Mouse (Mus musculus) gastrocnemius, adult 2 months (tissue): Measurements from ENCODE around the gene Runx1. TPM values are rescaled to one million over a fixed set of nuclear protein-coding genes. Genes with fewer than 3 reads are reported as not detected.

Source experiments
- DNase-seq: peaks from one replicate; pipeline ENCODE4 v3.0.0; 2022
- H3K27ac ChIP-seq: fragments of 200-600 bp; 2 replicates; pipeline ENCODE4 v1.8.1; 2022; ENCODE audit warnings: mild to moderate bottlenecking
- H3K4me3 ChIP-seq: fragments of 200-600 bp; 2 replicates; pipeline ENCODE4 v1.8.1; 2022; ENCODE audit warnings: mild to moderate bottlenecking, moderate library complexity
- CTCF ChIP-seq: fragments of 200-600 bp; IDR thresholded peaks from 2 replicates; pipeline ENCODE4 v1.8.1; 2022; ENCODE audit warnings: antibody characterized with exemption, mild to moderate bottlenecking, moderate library complexity
- intact Hi-C: fragments of 180-260 bp; cut with DNase I; formaldehyde crosslinking; loops from one replicate; pipeline ENCODE4 v1.15.1; 2025
- total RNA-seq, 2 experiments: library from RNA; stranded (reverse); gene quantifications; 2 replicates each; pipeline ENCODE4 v1.2.3; 2021

Runx1 gene
- total RNA-seq, 2 experiments from 2014 or later = 2.2 to 4.0 TPM

DNA sequence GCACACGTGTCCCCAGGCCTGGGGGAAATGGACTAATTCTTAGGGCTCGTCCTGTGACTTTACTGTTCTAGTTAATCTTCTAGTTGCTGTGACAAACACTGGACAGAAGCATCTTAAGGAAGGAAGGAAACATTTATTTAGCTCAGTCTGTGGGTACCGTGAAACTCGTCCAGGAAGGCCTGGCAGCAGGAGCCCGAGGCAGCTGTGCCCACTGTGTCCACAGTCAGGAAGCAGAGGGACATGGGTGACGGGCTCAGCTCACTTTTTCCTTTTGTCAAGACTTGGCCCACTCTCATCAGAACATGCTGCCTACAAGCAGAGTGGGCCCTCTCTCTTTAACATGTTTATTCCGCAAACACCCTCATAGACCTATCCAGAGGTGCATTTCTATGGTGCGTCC is 18.2 kb downstream of the Runx1 start:
- Histone ChIP-seq H3K4me3 (no peak overlapping the region), H3K27ac (no peak overlapping the region)
- no peak for DNase-seq
- intact Hi-C loops = no loop called here
- TF ChIP-seq CTCF = no peak

- no peak for TF ChIP-seq CTCF
Measured at GRCm38 (mm10) chr16:92803076-92803580, 22.8 kb downstream of the Runx1 start.

DNA sequence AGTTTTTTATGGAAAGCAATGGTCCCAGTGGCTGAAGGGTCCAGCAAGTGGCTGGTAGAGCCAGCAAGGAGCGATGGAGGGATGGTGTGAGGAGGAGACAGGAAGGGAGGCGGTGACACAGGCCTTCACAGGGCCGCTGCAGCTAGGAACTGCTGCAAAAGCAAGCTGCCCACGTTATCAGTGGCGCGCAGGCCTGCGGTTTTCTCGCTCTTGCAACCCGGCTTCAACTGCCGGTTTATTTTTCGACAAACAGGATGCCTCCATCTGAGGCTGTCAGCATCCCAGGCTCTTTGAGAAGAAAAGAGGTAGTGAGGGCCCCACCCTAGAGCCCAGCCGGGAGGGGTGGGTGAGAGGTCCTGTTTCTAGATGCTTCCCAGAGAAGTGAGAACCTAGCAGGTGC is 24.4 kb downstream of the Runx1 start:
- H3K27ac ChIP-seq = no peak overlapping the region
- intact Hi-C loops = no loop called here
- no peak for DNase-seq
- no peak for TF ChIP-seq CTCF
- no peak overlapping the region for H3K4me3 ChIP-seq

More at GRCm38 (mm10) chr16:92803076-92803580, 22.8 kb downstream of the Runx1 start:
- Histone ChIP-seq H3K27ac (no peak overlapping the region), H3K4me3 (no peak overlapping the region)
- intact Hi-C loops = no loop called here
- no peak for DNase-seq

- TF ChIP-seq CTCF = no peak
- intact Hi-C loops = no loop called here
- no peak for DNase-seq
- no peak overlapping the region for H3K27ac ChIP-seq
- no peak overlapping the region for H3K4me3 ChIP-seq
Measured at GRCm38 (mm10) chr16:92800845-92801244, 25.1 kb downstream of the Runx1 start.

DNA sequence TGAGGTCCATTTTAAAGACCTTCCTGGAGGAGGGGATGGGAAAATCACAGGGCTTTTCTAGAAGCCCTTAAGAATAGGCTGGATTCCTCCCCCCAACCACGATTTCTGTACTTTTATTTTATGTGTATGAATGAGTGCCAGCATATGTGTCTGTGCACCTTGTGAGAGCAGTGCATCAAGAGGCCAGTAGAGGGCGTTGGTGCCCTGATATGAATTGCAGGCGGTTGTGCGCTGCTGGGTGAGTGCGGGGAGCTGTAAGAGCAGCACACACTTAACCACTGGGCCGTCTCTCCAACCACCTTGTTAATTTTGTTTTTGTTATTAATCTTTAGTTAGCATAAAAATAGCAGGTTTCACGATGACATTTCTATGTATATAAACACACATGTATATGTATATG is 26.0 kb downstream of the Runx1 start:
- intact Hi-C loops = no loop called here
- Histone ChIP-seq H3K27ac (no peak overlapping the region), H3K4me3 (no peak overlapping the region)
- TF ChIP-seq CTCF = no peak
- no peak for DNase-seq

DNA sequence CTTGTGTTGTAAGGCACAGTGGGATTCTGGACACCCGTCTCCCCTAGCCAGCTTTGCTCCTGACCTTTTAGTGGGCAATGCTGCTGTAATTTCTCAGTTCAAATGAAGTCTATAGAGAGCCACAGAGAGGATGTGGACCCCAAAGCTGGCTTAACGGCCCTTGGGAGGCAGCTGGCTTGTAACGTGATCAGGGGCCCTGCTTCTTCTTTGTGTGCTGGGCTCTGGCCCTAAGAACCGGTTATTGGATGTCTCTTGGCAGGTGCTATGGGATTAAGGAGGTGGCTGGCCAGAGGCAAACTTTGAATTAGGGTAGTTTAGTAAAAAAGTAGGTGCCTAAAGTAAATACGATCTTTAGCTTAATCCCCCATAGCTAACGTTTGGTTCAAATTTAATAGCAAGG is 31.8 kb downstream of the Runx1 start:
- no peak overlapping the region for H3K27ac ChIP-seq
- intact Hi-C loops = no loop called here
- DNase-seq = no peak
- H3K4me3 ChIP-seq = no peak overlapping the region
- no peak for TF ChIP-seq CTCF

DNA sequence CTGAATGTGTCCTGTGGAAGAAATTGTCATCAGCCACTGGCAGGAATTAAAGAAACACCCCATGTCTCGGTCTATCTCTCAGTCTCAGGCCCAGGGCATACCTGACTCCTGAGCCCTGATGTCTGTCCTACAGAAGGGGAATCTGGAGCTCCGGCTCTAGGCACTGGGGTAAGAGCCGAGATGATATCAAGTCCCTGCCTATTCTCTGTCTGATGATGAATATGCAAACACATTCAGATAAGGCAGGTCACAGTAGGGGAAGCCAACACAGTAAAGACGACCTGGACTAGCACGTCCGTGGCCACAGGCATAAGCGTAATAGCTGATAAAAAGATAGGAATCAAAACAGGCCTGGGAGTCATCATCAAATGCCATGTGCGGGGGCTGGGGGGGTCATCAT is 32.2 kb downstream of the Runx1 start:
- no peak for DNase-seq
- intact Hi-C loops = no loop called here
- no peak for TF ChIP-seq CTCF
- H3K4me3 ChIP-seq = no peak overlapping the region
- no peak overlapping the region for H3K27ac ChIP-seq

GRCm38 (mm10) chr16:92792905-92793304 is 33.0 kb downstream of the Runx1 start:
- no peak for DNase-seq

DNA sequence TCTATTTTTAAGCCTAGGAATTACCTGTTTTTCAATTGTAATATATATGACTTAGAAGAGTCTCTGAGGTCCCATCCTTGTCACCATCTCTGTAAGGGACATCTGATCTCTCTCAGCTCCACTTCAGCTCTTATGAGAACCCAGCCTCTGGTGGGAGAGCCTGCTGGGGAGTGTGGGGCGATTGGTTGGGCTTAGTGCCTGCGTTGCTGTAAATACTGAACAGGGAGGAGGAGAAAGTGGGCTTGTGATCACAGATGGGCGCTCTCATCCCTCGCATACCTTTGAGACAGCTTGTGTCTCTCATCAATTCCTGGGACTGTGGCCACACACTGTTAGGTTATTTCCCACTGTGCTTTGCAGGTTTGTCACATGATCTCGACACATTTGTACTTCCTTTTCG is 35.3 kb downstream of the Runx1 start:
- Histone ChIP-seq H3K4me3 (no peak overlapping the region), H3K27ac (no peak overlapping the region)
- DNase-seq = no peak
- intact Hi-C loops = no loop called here
- TF ChIP-seq CTCF = no peak

More at GRCm38 (mm10) chr16:92792905-92793304, 33.0 kb downstream of the Runx1 start:
- Histone ChIP-seq H3K27ac (no peak overlapping the region), H3K4me3 (no peak overlapping the region)
- intact Hi-C loops = no loop called here
- TF ChIP-seq CTCF = no peak

- intact Hi-C loops = no loop called here
- no peak overlapping the region for H3K4me3 ChIP-seq
- no peak overlapping the region for H3K27ac ChIP-seq
- no peak for TF ChIP-seq CTCF
- DNase-seq = no peak
Measured at GRCm38 (mm10) chr16:92789840-92790239, 36.1 kb downstream of the Runx1 start.

DNA sequence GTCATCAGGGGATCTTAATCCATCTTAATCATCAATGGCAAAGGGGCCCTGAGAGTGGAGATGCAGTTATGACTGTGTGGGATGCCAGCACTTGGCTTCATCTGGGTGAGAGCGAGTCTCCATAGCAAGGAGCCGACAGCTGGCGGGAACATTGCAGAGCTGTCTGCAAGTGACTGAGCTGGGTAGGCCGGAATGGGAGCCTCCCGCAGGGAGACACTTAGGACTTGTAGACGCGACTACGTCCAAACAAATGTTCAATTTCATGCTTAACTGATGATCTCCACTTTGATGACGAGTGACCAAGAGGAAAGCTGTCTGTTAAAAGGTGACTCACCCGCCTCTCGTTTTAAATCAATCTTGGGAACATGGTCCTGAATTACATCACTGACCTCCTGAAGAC is 37.5 kb downstream of the Runx1 start:
- intact Hi-C loops = no loop called here
- DNase-seq = peak; percentile 62
- H3K27ac ChIP-seq = no peak overlapping the region
- no peak overlapping the region for H3K4me3 ChIP-seq
- TF ChIP-seq CTCF = no peak

- intact Hi-C loops = no loop called here
- no peak for TF ChIP-seq CTCF
- Histone ChIP-seq H3K27ac (no peak overlapping the region), H3K4me3 (no peak overlapping the region)
- no peak for DNase-seq
Measured at GRCm38 (mm10) chr16:92786883-92787321, 39.0 kb downstream of the Runx1 start.

GRCm38 (mm10) chr16:92786276-92786882 is 39.6 kb downstream of the Runx1 start:
- intact Hi-C loops = no loop called here
- no peak for DNase-seq
- Histone ChIP-seq H3K4me3 (no peak overlapping the region), H3K27ac (no peak overlapping the region)
- no peak for TF ChIP-seq CTCF

DNA sequence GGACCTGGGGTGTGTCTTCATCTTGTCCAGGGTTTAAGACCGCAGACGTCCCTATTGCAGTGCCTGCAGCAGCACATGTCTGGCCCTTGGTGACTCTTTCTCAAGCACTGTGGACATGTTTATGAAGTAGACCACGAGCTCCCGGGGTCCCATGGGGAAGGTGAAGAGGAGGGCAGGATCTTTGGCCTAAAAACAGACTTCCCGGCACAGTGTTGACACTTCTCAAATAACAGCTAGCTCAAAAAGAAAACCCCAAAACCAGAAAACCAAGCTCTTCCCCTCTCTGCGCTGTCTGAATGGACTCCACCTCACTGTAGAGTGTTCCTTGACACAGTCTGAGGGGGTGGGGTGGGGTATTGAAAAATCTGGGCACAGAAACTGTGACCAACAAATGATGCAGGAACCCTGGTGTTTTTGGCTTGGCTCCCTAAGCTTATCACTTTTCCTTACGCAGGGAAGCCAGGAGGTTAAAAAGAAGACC is 42.3 kb downstream of the Runx1 start:
- Histone ChIP-seq H3K27ac (no peak overlapping the region), H3K4me3 (no peak overlapping the region)
- no peak for TF ChIP-seq CTCF
- intact Hi-C loops = no loop called here
- no peak for DNase-seq
